Mouse (Mus musculus) embryonic facial prominence, embryonic 13.5 days (tissue): ENCODE measurements around the gene Aip. TPM values are rescaled to one million over a fixed set of nuclear protein-coding genes. Genes with fewer than 3 reads are reported as not detected.
"Not testable (repeated sequence)": the region's sequence is repeated elsewhere in the genome, so short reads cannot be mapped to it uniquely, and the experiment has no call there.

ENCODE experiments used
- ATAC-seq: fragments of 200-750 bp; cut with Nextera tagmentation; 2 replicates; pipeline ENCODE4 v1.8.0; 2017; ENCODE audit warnings: low read depth; ENCODE audit not compliant: insufficient number of reproducible peaks, insufficient read depth, low FRiP score, low TSS enrichment
- H3K27ac ChIP-seq: fragments of 300-500 bp; sonication (generic); 2 replicates; pipeline ENCODE4 v1.5.1; 2015; ENCODE audit warnings: moderate library complexity, mild to moderate bottlenecking, inconsistent platforms
- H3K27me3 ChIP-seq: fragments of 300-500 bp; sonication (generic); 2 replicates; pipeline ENCODE4 v1.6.1; 2015; ENCODE audit warnings: mild to moderate bottlenecking, inconsistent platforms
- H3K36me3 ChIP-seq: fragments of 300-500 bp; sonication (generic); 2 replicates; pipeline ENCODE4 v1.6.1; 2015; ENCODE audit warnings: mild to moderate bottlenecking, inconsistent platforms
- H3K4me1 ChIP-seq: fragments of 300-500 bp; sonication (generic); 2 replicates; pipeline ENCODE4 v1.6.1; 2015; ENCODE audit warnings: inconsistent platforms
- H3K4me2 ChIP-seq: fragments of 300-500 bp; sonication (generic); 2 replicates; pipeline ENCODE4 v1.6.1; 2015; ENCODE audit warnings: moderate library complexity, mild to moderate bottlenecking, inconsistent platforms
- H3K4me3 ChIP-seq: fragments of 300-500 bp; sonication (generic); 2 replicates; pipeline ENCODE4 v1.5.1; 2015; ENCODE audit warnings: mild to moderate bottlenecking, inconsistent platforms
- H3K9ac ChIP-seq: fragments of 300-500 bp; sonication (generic); 2 replicates; pipeline ENCODE4 v1.6.1; 2015; ENCODE audit warnings: mild to moderate bottlenecking, inconsistent platforms
- H3K9me3 ChIP-seq: fragments of 300-500 bp; sonication (generic); 2 replicates; pipeline ENCODE4 v1.6.1; 2016; ENCODE audit warnings: inconsistent platforms
- WGBS: fragments of 180-500 bp; shearing (Covaris S2); methylation state at CpG from one replicate; pipeline ENCODE4 v1.1.7; 2015; ENCODE audit warnings: mixed read lengths; 5-methylcytosine and 5-hydroxymethylcytosine counted together
- polyA plus RNA-seq: library from polyadenylated mRNA; unstranded; fragments of >200 nt; fragmentation: Nextera tagmentation; extraction: Ambion mirVana; gene quantifications from 2 replicates; pipeline ENCODE4 v1.2.1, GENCODE M21; 2015

Gene Aip
- polyA plus RNA-seq, 1 experiment from 2014 or later = 107 TPM

- ATAC-seq, H3K27ac ChIP-seq, H3K36me3 ChIP-seq, H3K9ac ChIP-seq, H3K9me3 ChIP-seq, H3K27me3 ChIP-seq, H3K4me1 ChIP-seq, H3K4me3 ChIP-seq, H3K4me2 ChIP-seq: not testable (repeated sequence)
- WGBS = 92% methylated on average over 2 of the region's 2 CpGs
Observed at GRCm38 (mm10) chr19:4068242-4068641, 57.4 kb downstream of the Aip start.

GRCm38 (mm10) chr19:4066877-4067276 is 58.8 kb downstream of the Aip start:
- H3K4me1 ChIP-seq = no peaks in the 10 kb centered on the region
- no peak for ATAC-seq
- H3K4me2 ChIP-seq = no peak overlapping the region
- no peak overlapping the region for H3K9ac ChIP-seq
- no peaks in the 10 kb centered on the region for H3K36me3 ChIP-seq
- no peaks in the 10 kb centered on the region for H3K9me3 ChIP-seq
- no peaks in the 10 kb centered on the region; the same call in 1 of the 2 replicates for H3K27me3 ChIP-seq
- no peak overlapping the region for H3K27ac ChIP-seq
- H3K4me3 ChIP-seq = no peak overlapping the region

GRCm38 (mm10) chr19:4066280-4066679 is 59.4 kb downstream of the Aip start:
- 81% methylated on average over 6 of the region's 6 CpGs for WGBS
- ATAC-seq = no peak

DNA sequence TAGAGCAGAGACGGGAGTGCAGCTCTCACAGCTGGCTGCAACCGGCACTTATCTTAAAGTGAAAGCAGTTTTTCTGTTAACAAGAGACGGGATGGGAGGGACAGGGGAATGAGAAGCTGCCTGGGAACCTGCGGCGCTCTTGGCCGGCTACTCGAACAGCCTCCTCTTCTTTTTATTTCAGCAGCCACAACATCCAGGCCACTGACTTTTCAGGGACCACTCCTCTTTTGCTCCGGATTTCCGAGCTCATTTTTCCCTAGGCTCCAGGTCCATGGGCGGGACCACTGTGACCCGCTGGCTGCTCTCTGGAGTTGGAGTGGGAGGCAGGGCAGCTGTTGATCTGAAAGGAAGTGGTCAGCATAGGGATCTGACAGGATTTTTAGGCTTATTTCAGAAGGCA is 61.2 kb downstream of the Aip start:
- H3K36me3 ChIP-seq, H3K4me1 ChIP-seq, H3K9me3 ChIP-seq, H3K9ac ChIP-seq, H3K27me3 ChIP-seq, H3K27ac ChIP-seq, H3K4me3 ChIP-seq, H3K4me2 ChIP-seq, ATAC-seq: not testable (repeated sequence)
- WGBS = 50% methylated on average over 7 of the region's 11 CpGs

More at GRCm38 (mm10) chr19:4066280-4066679, 59.4 kb downstream of the Aip start:
- no peaks in the 10 kb centered on the region; the same call in 1 of the 2 replicates for H3K27me3 ChIP-seq
- H3K36me3 ChIP-seq = no peaks in the 10 kb centered on the region
- no peak overlapping the region for H3K9ac ChIP-seq
- H3K4me3 ChIP-seq = no peak overlapping the region
- no peak overlapping the region for H3K4me2 ChIP-seq
- no peaks in the 10 kb centered on the region for H3K9me3 ChIP-seq
- no peaks in the 10 kb centered on the region for H3K4me1 ChIP-seq
- H3K27ac ChIP-seq = no peak overlapping the region

Other genes with a start within 250 kb of the Aip start
- gene Tcirg1, start 218.7 kb downstream of the Aip start, polyA plus RNA-seq = 53.7 and 58.0 TPM in 2 replicates
- 258 and 278 TPM in 2 replicates for gene Ndufs8, start 213.1 kb downstream of the Aip start, polyA plus RNA-seq
- 1.6 and 1.7 TPM in 2 replicates for gene Aldh3b1, start 196.1 kb downstream of the Aip start, polyA plus RNA-seq
- gene Unc93b1, start 190.7 kb downstream of the Aip start, polyA plus RNA-seq = 15.8 and 16.6 TPM in 2 replicates
- 0.24 TPM in 1 of 2 replicates, not detected in the other for gene Aldh3b3, start 167.2 kb downstream of the Aip start, polyA plus RNA-seq
- gene Aldh3b2, start 153.5 kb downstream of the Aip start, polyA plus RNA-seq = 7.9 and 8.2 TPM in 2 replicates
- 3.1 and 3.7 TPM in 2 replicates for gene Acy3, start 139.3 kb downstream of the Aip start, polyA plus RNA-seq
- not detected in 2 replicates for gene Tbx10, start 133.1 kb downstream of the Aip start, polyA plus RNA-seq
- 36.5 and 37.8 TPM in 2 replicates for gene Nudt8, start 125.3 kb downstream of the Aip start, polyA plus RNA-seq
- 5.6 and 6.5 TPM in 2 replicates for gene Gm49405, start 125.2 kb downstream of the Aip start, polyA plus RNA-seq
- 7.3 and 8.1 TPM in 2 replicates for gene Doc2g, start 122.5 kb downstream of the Aip start, polyA plus RNA-seq
- gene Ndufv1, start 113.1 kb downstream of the Aip start, polyA plus RNA-seq = 178 and 206 TPM in 2 replicates
- gene Gstp1, start 87.9 kb downstream of the Aip start, polyA plus RNA-seq = 535 and 609 TPM in 2 replicates
- gene Gstp2, start 79.8 kb downstream of the Aip start, polyA plus RNA-seq = 1.2 and 3.4 TPM in 2 replicates
- 0.32 and 0.41 TPM in 2 replicates for gene Gstp3, start 66.3 kb downstream of the Aip start, polyA plus RNA-seq
- gene Cabp2, start 44.3 kb downstream of the Aip start, polyA plus RNA-seq = not detected in 2 replicates
- gene Cdk2ap2, start 28.7 kb downstream of the Aip start, polyA plus RNA-seq = 55.6 and 62.3 TPM in 2 replicates
- gene Pitpnm1, start 25.9 kb downstream of the Aip start, polyA plus RNA-seq = 6.4 and 8.3 TPM in 2 replicates
- gene Gpr152, start 13.9 kb upstream of the Aip start, polyA plus RNA-seq = not detected in 2 replicates
- not detected in 2 replicates for gene Cabp4, start 18.2 kb upstream of the Aip start, polyA plus RNA-seq
- 129 and 150 TPM in 2 replicates for gene Coro1b, start 22.8 kb upstream of the Aip start, polyA plus RNA-seq
- 2.8 and 3.0 TPM in 2 replicates for gene Ptprcap, start 27.7 kb upstream of the Aip start, polyA plus RNA-seq
- gene Rps6kb2, start 37.5 kb upstream of the Aip start, polyA plus RNA-seq = 65.5 and 69.6 TPM in 2 replicates
- gene Carns1, start 49.6 kb upstream of the Aip start, polyA plus RNA-seq = 1.7 and 3.0 TPM in 2 replicates
- 1.8 and 3.1 TPM in 2 replicates for gene Tbc1d10c, start 65.4 kb upstream of the Aip start, polyA plus RNA-seq
- gene Ppp1ca, start 66.2 kb upstream of the Aip start, polyA plus RNA-seq = 788 and 789 TPM in 2 replicates
- 34.1 and 37.3 TPM in 2 replicates for gene Rad9a, start 75.8 kb upstream of the Aip start, polyA plus RNA-seq
- 11.1 and 11.5 TPM in 2 replicates for gene Clcf1, start 88.4 kb upstream of the Aip start, polyA plus RNA-seq
- gene AC109138.7, start 88.5 kb upstream of the Aip start, polyA plus RNA-seq = not detected in 2 replicates
- 21.2 and 24.9 TPM in 2 replicates for gene Pold4, start 106.0 kb upstream of the Aip start, polyA plus RNA-seq
- 17.4 and 20.3 TPM in 2 replicates for gene Ssh3, start 143.3 kb upstream of the Aip start, polyA plus RNA-seq
- gene Ankrd13d, start 157.3 kb upstream of the Aip start, polyA plus RNA-seq = 12.6 and 13.5 TPM in 2 replicates
- gene Grk2, start 180.4 kb upstream of the Aip start, polyA plus RNA-seq = 17.0 and 19.6 TPM in 2 replicates